Mouse (Mus musculus): ENCODE data around the gene Iars2. TPM values are rescaled to one million over a fixed set of nuclear protein-coding genes. Genes with fewer than 3 reads are reported as not detected.

The Iars2 gene
- 46.3 and 52.7 TPM in 2 replicates for polyA plus RNA-seq (2014; fragmentation: Nextera tagmentation; extraction: Ambion mirVana)

GRCm38 (mm10) chr1:185328721-185329610 is at the start of gene Iars2:
Iars2 (minus strand) TSS chr1:185329396.
- Histone ChIP-seq H3K9me3 (ENCODE audit: control insufficient read depth, low read length) (no peaks in the 10 kb centered on the region), H3K4me2 (ENCODE audit: low read length) (peak within 1 kb of the TSS; percentile 77), H3K27ac (ENCODE audit: low read depth) (peak within 1 kb of the TSS; percentile 92), H3K36me3 (ENCODE audit: control insufficient read depth, insufficient read depth, low read length) (peaks cover 34% of the 10 kb centered on the region), H3K4me3 (ENCODE audit: low read depth, low read length) (peak within 1 kb of the TSS; percentile 98), H3K27me3 (replicated peaks; ENCODE audit: control insufficient read depth, insufficient read depth, low read length) (no peaks in the 10 kb centered on the region), H3K9ac (ENCODE audit: low read length) (peak within 1 kb of the TSS; percentile 93), H3K4me1 (replicated peaks; ENCODE audit: control insufficient read depth, insufficient read depth, low read length) (peaks cover 21% of the 10 kb centered on the region)
- ATAC-seq (replicated peaks; ENCODE audit: low FRiP score, low TSS enrichment, low read depth): peak; percentile 82
- WGBS: under 1% methylated on average over 76 of the region's 76 CpGs
- peak; percentile 96 for DNase-seq (ENCODE audit: low spot score)

DNA sequence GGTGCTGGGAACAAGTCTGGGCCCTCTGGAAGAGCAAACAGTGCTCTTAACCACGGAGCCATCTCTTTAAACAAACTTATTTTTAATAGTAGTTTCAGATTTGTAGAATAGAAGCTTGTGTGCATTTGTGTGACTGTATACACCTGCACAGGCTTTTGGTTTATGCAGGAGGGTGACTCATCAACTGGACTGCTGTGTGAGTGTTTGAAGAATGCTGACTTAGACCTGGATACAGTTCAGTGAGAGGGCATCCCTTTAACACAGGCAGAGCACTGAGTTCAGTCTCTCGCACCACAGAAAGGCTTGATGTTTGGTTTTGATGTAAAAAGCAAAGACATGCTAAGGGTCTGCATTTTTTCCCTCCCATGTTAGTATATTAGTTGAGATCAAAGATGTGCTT is 48.2 kb upstream of the Iars2 start:
- H3K4me3 ChIP-seq (ENCODE audit: low read depth, low read length): no peak overlapping the region
- no peaks in the 10 kb centered on the region for H3K9me3 ChIP-seq (ENCODE audit: control insufficient read depth, low read length)
- H3K4me2 ChIP-seq (ENCODE audit: low read length): no peak overlapping the region
- peaks cover 98% of the 10 kb centered on the region for H3K36me3 ChIP-seq (ENCODE audit: control insufficient read depth, insufficient read depth, low read length)
- DNase-seq (ENCODE audit: low spot score) (no peak), ATAC-seq (replicated peaks; ENCODE audit: low FRiP score, low TSS enrichment, low read depth) (no peak)
- H3K27ac ChIP-seq (ENCODE audit: low read depth): no peak overlapping the region
- no peak overlapping the region for H3K9ac ChIP-seq (ENCODE audit: low read length)
- WGBS: 95% methylated on average over 2 of the region's 2 CpGs
- H3K4me1 ChIP-seq (replicated peaks; ENCODE audit: control insufficient read depth, insufficient read depth, low read length): no peaks in the 10 kb centered on the region
- H3K27me3 ChIP-seq (replicated peaks; ENCODE audit: control insufficient read depth, insufficient read depth, low read length): no peaks in the 10 kb centered on the region

DNA sequence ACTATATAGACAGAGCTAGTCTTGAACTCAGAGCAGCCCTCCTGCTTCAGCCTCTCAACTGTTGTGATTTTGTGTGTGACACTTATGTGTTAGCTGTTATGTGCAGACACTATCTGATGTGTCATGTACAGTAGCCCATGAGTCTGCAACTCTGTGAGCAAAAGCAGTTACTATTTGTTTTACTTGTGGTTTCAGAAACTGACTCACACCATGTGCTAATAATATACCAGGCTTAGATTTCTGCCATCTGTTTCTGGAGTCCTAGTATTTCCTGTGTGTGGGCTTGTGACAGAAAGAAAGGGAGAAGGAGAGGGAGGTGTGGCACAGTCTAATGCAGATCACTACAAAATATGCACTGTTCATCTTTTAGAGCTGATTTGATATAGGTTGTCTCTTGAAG is 47.2 kb upstream of the Iars2 start:
- no peaks in the 10 kb centered on the region for H3K9me3 ChIP-seq (ENCODE audit: control insufficient read depth, low read length)
- H3K4me3 ChIP-seq (ENCODE audit: low read depth, low read length): no peak overlapping the region
- H3K4me2 ChIP-seq (ENCODE audit: low read length): no peak overlapping the region
- H3K4me1 ChIP-seq (replicated peaks; ENCODE audit: control insufficient read depth, insufficient read depth, low read length): no peaks in the 10 kb centered on the region
- DNase-seq (ENCODE audit: low spot score) (no peak), ATAC-seq (replicated peaks; ENCODE audit: low FRiP score, low TSS enrichment, low read depth) (no peak)
- no peaks in the 10 kb centered on the region for H3K27me3 ChIP-seq (replicated peaks; ENCODE audit: control insufficient read depth, insufficient read depth, low read length)
- H3K27ac ChIP-seq (ENCODE audit: low read depth): no peak overlapping the region
- peaks cover 98% of the 10 kb centered on the region for H3K36me3 ChIP-seq (ENCODE audit: control insufficient read depth, insufficient read depth, low read length)
- H3K9ac ChIP-seq (ENCODE audit: low read length): no peak overlapping the region

- no peak overlapping the region for H3K4me3 ChIP-seq (ENCODE audit: low read depth, low read length)
- no peak for ATAC-seq (replicated peaks; ENCODE audit: low FRiP score, low TSS enrichment, low read depth)
These were observed 40.8 kb upstream of the Iars2 start for GRCm38 (mm10) chr1:185369979-185370378.

GRCm38 (mm10) chr1:185367383-185367782 is 38.2 kb upstream of the Iars2 start:
- DNase-seq (ENCODE audit: low spot score): no peak
- H3K36me3 ChIP-seq (ENCODE audit: control insufficient read depth, insufficient read depth, low read length): peaks cover 46% of the 10 kb centered on the region

More at GRCm38 (mm10) chr1:185369979-185370378, 40.8 kb upstream of the Iars2 start:
- Histone ChIP-seq H3K27ac (ENCODE audit: low read depth) (no peak overlapping the region), H3K9ac (ENCODE audit: low read length) (no peak overlapping the region), H3K9me3 (ENCODE audit: control insufficient read depth, low read length) (no peaks in the 10 kb centered on the region), H3K27me3 (replicated peaks; ENCODE audit: control insufficient read depth, insufficient read depth, low read length) (no peaks in the 10 kb centered on the region), H3K36me3 (ENCODE audit: control insufficient read depth, insufficient read depth, low read length) (peaks cover 70% of the 10 kb centered on the region), H3K4me1 (replicated peaks; ENCODE audit: control insufficient read depth, insufficient read depth, low read length) (peaks cover 5% of the 10 kb centered on the region; the same call in 1 of the 2 replicates), H3K4me2 (ENCODE audit: low read length) (no peak overlapping the region)
- DNase-seq (ENCODE audit: low spot score): no peak
- WGBS: 89% methylated on average over 6 of the region's 6 CpGs

DNA sequence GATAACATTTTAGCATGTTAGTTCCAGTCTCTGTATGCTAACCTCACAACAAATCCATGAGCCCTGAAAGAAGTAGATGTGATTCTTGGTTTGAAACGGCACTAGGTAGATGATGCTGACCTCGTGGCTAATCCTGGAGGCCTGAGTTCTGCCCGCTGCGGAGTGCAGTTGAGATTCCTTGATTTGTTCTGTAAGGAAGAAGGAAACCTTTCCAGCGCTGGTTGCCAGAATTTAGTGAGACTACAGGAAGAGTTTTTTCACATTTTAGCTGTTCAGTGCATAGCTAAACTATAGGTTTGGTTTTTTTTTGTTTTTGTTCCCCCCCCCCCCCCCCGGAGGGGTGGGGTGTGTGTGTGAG is 35.0 kb upstream of the Iars2 start:
- no peaks in the 10 kb centered on the region for H3K27me3 ChIP-seq (replicated peaks; ENCODE audit: control insufficient read depth, insufficient read depth, low read length)
- WGBS: 38% methylated on average over 6 of the region's 6 CpGs
- H3K4me2 ChIP-seq (ENCODE audit: low read length): peak overlapping the region; percentile 83
- no peaks in the 10 kb centered on the region for H3K9me3 ChIP-seq (ENCODE audit: control insufficient read depth, low read length)
- peak overlapping the region; percentile 90 for H3K4me3 ChIP-seq (ENCODE audit: low read depth, low read length)
- peaks cover 20% of the 10 kb centered on the region for H3K36me3 ChIP-seq (ENCODE audit: control insufficient read depth, insufficient read depth, low read length)
- no peak overlapping the region for H3K27ac ChIP-seq (ENCODE audit: low read depth)
- ATAC-seq (replicated peaks; ENCODE audit: low FRiP score, low TSS enrichment, low read depth) (no peak), DNase-seq (ENCODE audit: low spot score) (no peak)
- H3K9ac ChIP-seq (ENCODE audit: low read length): peak overlapping the region; percentile 90; the same call in 1 of the 2 replicates
- peaks cover 21% of the 10 kb centered on the region for H3K4me1 ChIP-seq (replicated peaks; ENCODE audit: control insufficient read depth, insufficient read depth, low read length)

More at GRCm38 (mm10) chr1:185367383-185367782, 38.2 kb upstream of the Iars2 start:
- H3K4me1 ChIP-seq (replicated peaks; ENCODE audit: control insufficient read depth, insufficient read depth, low read length): peaks cover 15% of the 10 kb centered on the region
- no peaks in the 10 kb centered on the region for H3K27me3 ChIP-seq (replicated peaks; ENCODE audit: control insufficient read depth, insufficient read depth, low read length)
- ATAC-seq (replicated peaks; ENCODE audit: low FRiP score, low TSS enrichment, low read depth): no peak
- 83% methylated on average over 6 of the region's 6 CpGs for whole genome bisulfite sequencing
- H3K4me3 ChIP-seq (ENCODE audit: low read depth, low read length): no peak overlapping the region
- no peaks in the 10 kb centered on the region for H3K9me3 ChIP-seq (ENCODE audit: control insufficient read depth, low read length)
- H3K4me2 ChIP-seq (ENCODE audit: low read length): no peak overlapping the region
- no peak overlapping the region for H3K9ac ChIP-seq (ENCODE audit: low read length)
- no peak overlapping the region for H3K27ac ChIP-seq (ENCODE audit: low read depth)

- DNase-seq (ENCODE audit: low spot score): peak; percentile 79
- Histone ChIP-seq H3K4me2 (ENCODE audit: low read length) (peak overlapping the region; percentile 83), H3K4me1 (replicated peaks; ENCODE audit: control insufficient read depth, insufficient read depth, low read length) (peaks cover 21% of the 10 kb centered on the region), H3K9ac (ENCODE audit: low read length) (peak overlapping the region; percentile 90), H3K27ac (ENCODE audit: low read depth) (peak overlapping the region; percentile 93), H3K9me3 (ENCODE audit: control insufficient read depth, low read length) (no peaks in the 10 kb centered on the region), H3K36me3 (ENCODE audit: control insufficient read depth, insufficient read depth, low read length) (peaks cover 19% of the 10 kb centered on the region), H3K27me3 (replicated peaks; ENCODE audit: control insufficient read depth, insufficient read depth, low read length) (no peaks in the 10 kb centered on the region), H3K4me3 (ENCODE audit: low read depth, low read length) (peak overlapping the region; percentile 90)
- WGBS: 3% methylated on average over 22 of the region's 22 CpGs
- peak; percentile 56 for ATAC-seq (replicated peaks; ENCODE audit: low FRiP score, low TSS enrichment, low read depth)
These were observed 34.5 kb upstream of the Iars2 start for GRCm38 (mm10) chr1:185363526-185364182.

GRCm38 (mm10) chr1:185362677-185363520 is 33.7 kb upstream of the Iars2 start, which contains the start of gene Eprs:
Eprs (plus strand) TSS chr1:185363044.
- Histone ChIP-seq H3K27me3 (replicated peaks; ENCODE audit: control insufficient read depth, insufficient read depth, low read length) (no peaks in the 10 kb centered on the region), H3K4me3 (ENCODE audit: low read depth, low read length) (peak within 1 kb of the TSS; percentile 90), H3K36me3 (ENCODE audit: control insufficient read depth, insufficient read depth, low read length) (peaks cover 19% of the 10 kb centered on the region), H3K4me1 (replicated peaks; ENCODE audit: control insufficient read depth, insufficient read depth, low read length) (peaks cover 21% of the 10 kb centered on the region), H3K9me3 (ENCODE audit: control insufficient read depth, low read length) (no peaks in the 10 kb centered on the region), H3K9ac (ENCODE audit: low read length) (peak within 1 kb of the TSS; percentile 90), H3K4me2 (ENCODE audit: low read length) (peak within 1 kb of the TSS; percentile 83), H3K27ac (ENCODE audit: low read depth) (peak within 1 kb of the TSS; percentile 93)
- DNase-seq (ENCODE audit: low spot score) (peak; percentile 99), ATAC-seq (replicated peaks; ENCODE audit: low FRiP score, low TSS enrichment, low read depth) (peak; percentile 95)
- under 1% methylated on average over 89 of the region's 92 CpGs for WGBS

All from intestine, embryonic 14.5 days (tissue).